Mouse (Mus musculus) forebrain, postnatal 0 days (tissue): ENCODE data around the gene Sfmbt2. TPM values are rescaled to one million over a fixed set of nuclear protein-coding genes. Genes with fewer than 3 reads are reported as not detected.

Experiments used
- ATAC-seq: fragments of 200-750 bp; cut with Nextera tagmentation; 2 replicates; pipeline ENCODE4 v1.8.0; 2017; ENCODE audit warnings: mild to moderate bottlenecking, moderate library complexity
- DNase-seq: peaks from one replicate; pipeline ENCODE4 v3.0.0-alpha.2; 2015
- H3K27ac ChIP-seq: fragments of 300-500 bp; sonication (generic); 2 replicates; pipeline ENCODE4 v1.5.1; 2014; ENCODE audit warnings: low read depth, mild to moderate bottlenecking, antibody characterized with exemption, low read length, moderate library complexity, mixed read lengths
- H3K27me3 ChIP-seq: fragments of 300-500 bp; sonication (generic); 2 replicates; pipeline ENCODE4 v1.6.1; 2014; ENCODE audit warnings: mild to moderate bottlenecking, low read length, mixed read lengths; ENCODE audit not compliant: insufficient read depth
- H3K36me3 ChIP-seq: fragments of 300-500 bp; sonication (generic); 2 replicates; pipeline ENCODE4 v1.6.1; 2014; ENCODE audit warnings: mild to moderate bottlenecking, moderate library complexity; ENCODE audit not compliant: insufficient read depth
- H3K4me1 ChIP-seq: fragments of 300-500 bp; sonication (generic); 2 replicates; pipeline ENCODE4 v1.6.1; 2014; ENCODE audit warnings: antibody characterized with exemption; ENCODE audit not compliant: insufficient read depth
- H3K4me2 ChIP-seq: fragments of 300-500 bp; sonication (generic); 2 replicates; pipeline ENCODE4 v1.6.1; 2014; ENCODE audit warnings: low read depth, mild to moderate bottlenecking, moderate library complexity
- H3K4me3 ChIP-seq: fragments of 300-500 bp; sonication (generic); 2 replicates; pipeline ENCODE4 v1.5.1; 2014; ENCODE audit warnings: low read depth, low read length, mixed read lengths
- H3K9ac ChIP-seq: fragments of 300-500 bp; sonication (generic); 2 replicates; pipeline ENCODE4 v1.6.1; 2014; ENCODE audit warnings: mild to moderate bottlenecking
- H3K9me3 ChIP-seq: fragments of 300-500 bp; sonication (generic); 2 replicates; pipeline ENCODE4 v1.6.1; 2016; ENCODE audit warnings: low read length
- CTCF ChIP-seq: sonication (generic); IDR thresholded peaks from 2 replicates; pipeline ENCODE4 v1.5.1; 2016; ENCODE audit warnings: antibody characterized with exemption, control low read depth, low read depth
- WGBS: fragments of 180-500 bp; shearing (Covaris S2); extraction: QIAGEN DNeasy Blood & Tissue Kit; methylation state at CpG from one replicate; pipeline ENCODE4 v1.1.7; 2014; 5-methylcytosine and 5-hydroxymethylcytosine counted together
- polyA plus RNA-seq: library from polyadenylated mRNA; unstranded; fragments of >200 nt; fragmentation: Nextera tagmentation; extraction: Ambion mirVana; gene quantifications from 2 replicates; pipeline ENCODE4 v1.2.1, GENCODE M21; 2015
- total RNA-seq: library from RNA; depleted of rRNA; stranded (reverse); fragments of >200 nt; gene quantifications from 2 replicates; pipeline ENCODE4 v1.2.3, GENCODE M21; 2014

Sfmbt2 gene
- total and polyA plus RNA-seq, 2 experiments from 2014 or later = 2.2 to 6.4 TPM

GRCm38 (mm10) chr2:10389988-10390387 lies 19.7 kb downstream of the Sfmbt2 start:
- Histone ChIP-seq H3K4me1 (no peaks in the 10 kb centered on the region), H3K4me2 (no peak overlapping the region), H3K4me3 (no peak overlapping the region), H3K36me3 (no peaks in the 10 kb centered on the region), H3K27ac (no peak overlapping the region), H3K27me3 (no peaks in the 10 kb centered on the region), H3K9me3 (no peaks in the 10 kb centered on the region), H3K9ac (no peak overlapping the region)
- no peak for TF ChIP-seq CTCF
- DNase-seq (no peak), ATAC-seq (no peak)
- WGBS = 75% methylated on average over 4 of the region's 4 CpGs

GRCm38 (mm10) chr2:10390791-10391190 lies 20.5 kb downstream of the Sfmbt2 start:
- ATAC-seq = no peak
- no peak overlapping the region for H3K4me3 ChIP-seq
- DNase-seq = no peak
- H3K27ac ChIP-seq = no peak overlapping the region
- no peak for TF ChIP-seq CTCF
- no peaks in the 10 kb centered on the region for H3K9me3 ChIP-seq
- no peaks in the 10 kb centered on the region for H3K27me3 ChIP-seq
- H3K4me2 ChIP-seq = no peak overlapping the region
- no peak overlapping the region for H3K9ac ChIP-seq
- no peaks in the 10 kb centered on the region for H3K4me1 ChIP-seq
- no peaks in the 10 kb centered on the region for H3K36me3 ChIP-seq
- 22% methylated on average over 7 of the region's 7 CpGs for WGBS

- H3K27me3 ChIP-seq = no peaks in the 10 kb centered on the region
- no peak overlapping the region for H3K4me2 ChIP-seq
- ATAC-seq (peak; percentile 40; the same call in 1 of the 2 replicates), DNase-seq (no peak)
- H3K4me3 ChIP-seq = no peak overlapping the region
- H3K4me1 ChIP-seq = no peaks in the 10 kb centered on the region
- no peak for TF ChIP-seq CTCF
- H3K9ac ChIP-seq = no peak overlapping the region
- WGBS = 94% methylated on average over 11 of the region's 11 CpGs
- no peaks in the 10 kb centered on the region for H3K9me3 ChIP-seq
- H3K36me3 ChIP-seq = no peaks in the 10 kb centered on the region
- no peak overlapping the region for H3K27ac ChIP-seq
Observed at GRCm38 (mm10) chr2:10395143-10395542, 24.8 kb downstream of the Sfmbt2 start.

- H3K9me3 ChIP-seq = no peaks in the 10 kb centered on the region
- H3K4me2 ChIP-seq = no peak overlapping the region
- no peaks in the 10 kb centered on the region for H3K36me3 ChIP-seq
- ATAC-seq (no peak), DNase-seq (no peak)
- H3K9ac ChIP-seq = no peak overlapping the region
- H3K27ac ChIP-seq = no peak overlapping the region
- no peaks in the 10 kb centered on the region for H3K4me1 ChIP-seq
- TF ChIP-seq CTCF = no peak
- H3K4me3 ChIP-seq = no peak overlapping the region
- WGBS = 83% methylated on average over 9 of the region's 9 CpGs
- H3K27me3 ChIP-seq = no peaks in the 10 kb centered on the region
Observed at GRCm38 (mm10) chr2:10397790-10398189, 27.5 kb downstream of the Sfmbt2 start.

DNA sequence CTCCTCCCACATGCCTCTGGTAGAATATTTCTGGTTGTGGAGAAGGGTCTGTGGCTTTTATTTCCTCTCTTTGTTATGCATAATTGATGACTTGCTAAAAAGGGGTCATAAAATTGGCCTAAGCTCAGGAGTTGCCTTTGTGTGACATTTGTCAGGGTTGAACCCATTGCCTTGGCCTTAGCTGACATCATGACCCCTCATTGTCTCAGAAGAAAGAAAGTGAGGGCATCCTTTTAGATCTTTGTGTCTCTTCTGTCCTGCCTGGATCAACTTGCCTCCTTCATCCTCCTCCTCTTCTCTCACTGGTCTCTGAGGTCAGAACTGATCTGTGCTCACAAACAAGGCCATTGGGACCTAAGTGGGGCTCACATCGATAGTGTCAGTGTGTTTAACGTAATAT lies 35.8 kb downstream of the Sfmbt2 start:
- Histone ChIP-seq H3K4me3 (no peak overlapping the region), H3K27me3 (no peaks in the 10 kb centered on the region), H3K27ac (no peak overlapping the region), H3K4me1 (no peaks in the 10 kb centered on the region), H3K36me3 (no peaks in the 10 kb centered on the region), H3K9me3 (no peaks in the 10 kb centered on the region), H3K4me2 (no peak overlapping the region), H3K9ac (no peak overlapping the region)
- ATAC-seq (no peak), DNase-seq (no peak)
- TF ChIP-seq CTCF = no peak
- WGBS = 89% methylated on average over 2 of the region's 2 CpGs

DNA sequence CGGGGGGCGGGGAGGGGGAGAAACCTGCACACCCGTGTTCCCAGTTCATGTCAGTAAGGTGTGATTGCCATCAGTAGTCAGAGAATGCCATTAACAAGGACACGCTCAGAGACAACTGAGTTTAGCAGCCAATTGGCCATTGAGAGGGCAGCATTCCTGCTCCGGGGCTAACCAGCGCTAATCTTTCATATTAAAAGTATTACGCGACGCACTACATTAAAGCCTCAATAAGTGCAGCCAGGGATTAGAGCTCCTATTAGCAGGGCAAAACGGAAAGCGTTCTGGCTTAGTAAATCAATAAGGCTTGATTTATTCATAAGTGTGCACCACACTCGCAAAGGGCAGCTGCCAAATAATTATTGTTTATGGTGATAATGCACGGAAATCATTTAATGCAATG lies 39.1 kb downstream of the Sfmbt2 start:
- no peak for ATAC-seq
- Histone ChIP-seq H3K36me3 (no peaks in the 10 kb centered on the region), H3K9ac (no peak overlapping the region), H3K4me3 (no peak overlapping the region), H3K4me2 (no peak overlapping the region), H3K4me1 (no peaks in the 10 kb centered on the region), H3K9me3 (no peaks in the 10 kb centered on the region), H3K27me3 (no peaks in the 10 kb centered on the region), H3K27ac (no peak overlapping the region)
- DNase-seq = no peak
- WGBS = 55% methylated on average over 13 of the region's 13 CpGs
- TF ChIP-seq CTCF = no peak

DNA sequence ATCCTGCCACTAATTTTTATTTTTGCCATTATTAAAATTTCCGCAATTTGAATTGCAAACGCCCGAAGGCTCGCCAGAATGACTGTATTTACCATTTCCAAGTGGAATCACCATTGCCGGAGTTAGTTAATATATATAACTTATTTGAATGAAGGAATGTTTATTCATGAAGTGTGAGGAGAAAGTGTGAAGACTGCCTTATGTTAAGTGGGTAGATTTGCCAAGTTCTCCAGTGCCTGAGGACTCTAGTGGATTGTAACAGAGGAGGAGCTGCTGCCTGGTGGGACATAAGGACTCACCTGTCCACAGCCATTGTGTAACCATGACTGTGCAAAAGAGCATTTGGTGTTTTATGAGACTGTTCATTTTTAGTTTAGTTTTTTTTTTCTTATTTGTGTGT lies 39.8 kb downstream of the Sfmbt2 start:
- Histone ChIP-seq H3K36me3 (no peaks in the 10 kb centered on the region), H3K4me3 (no peak overlapping the region), H3K4me1 (no peaks in the 10 kb centered on the region), H3K4me2 (no peak overlapping the region), H3K9me3 (no peaks in the 10 kb centered on the region), H3K27ac (no peak overlapping the region), H3K9ac (no peak overlapping the region), H3K27me3 (no peaks in the 10 kb centered on the region)
- DNase-seq (peak; percentile 34), ATAC-seq (peak; percentile 27; the same call in 1 of the 2 replicates)
- TF ChIP-seq CTCF = no peak
- 48% methylated on average over 5 of the region's 5 CpGs for WGBS
